Mouse (Mus musculus): ENCODE results near the gene Lrrc72. TPM values are rescaled to one million over a fixed set of nuclear protein-coding genes. Genes with fewer than 3 reads are reported as not detected.

Lrrc72 gene
- total RNA-seq, 2 experiments from 2014 or later, result not detected

DNA sequence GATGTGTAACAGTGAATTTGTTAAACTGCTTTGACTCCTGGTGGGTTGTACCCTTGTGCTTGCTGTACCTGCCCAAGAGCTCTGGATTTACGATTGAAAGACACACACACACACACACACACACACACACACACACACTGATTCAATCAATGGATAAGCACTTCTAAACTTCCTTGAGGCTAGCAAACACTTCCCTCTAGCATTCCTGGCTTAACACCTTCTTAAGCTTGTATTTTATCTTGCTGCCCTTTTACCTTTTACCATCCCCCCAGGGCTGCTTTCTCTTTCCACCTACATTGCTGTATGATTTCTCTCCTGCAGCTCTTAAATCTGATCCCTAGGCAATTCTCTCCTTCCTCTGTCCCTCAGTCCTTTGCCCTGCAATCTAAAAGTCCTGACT lies 87.9 kb downstream of the Lrrc72 start:
- DNase-seq (ENCODE audit: low spot score in 2 of 2), result no peak
- Histone ChIP-seq H3K4me3 (no peak overlapping the region), H3K27ac (no peak overlapping the region)
- TF ChIP-seq CTCF (conservative IDR thresholded peaks at IDR 0.05), result no peak

DNA sequence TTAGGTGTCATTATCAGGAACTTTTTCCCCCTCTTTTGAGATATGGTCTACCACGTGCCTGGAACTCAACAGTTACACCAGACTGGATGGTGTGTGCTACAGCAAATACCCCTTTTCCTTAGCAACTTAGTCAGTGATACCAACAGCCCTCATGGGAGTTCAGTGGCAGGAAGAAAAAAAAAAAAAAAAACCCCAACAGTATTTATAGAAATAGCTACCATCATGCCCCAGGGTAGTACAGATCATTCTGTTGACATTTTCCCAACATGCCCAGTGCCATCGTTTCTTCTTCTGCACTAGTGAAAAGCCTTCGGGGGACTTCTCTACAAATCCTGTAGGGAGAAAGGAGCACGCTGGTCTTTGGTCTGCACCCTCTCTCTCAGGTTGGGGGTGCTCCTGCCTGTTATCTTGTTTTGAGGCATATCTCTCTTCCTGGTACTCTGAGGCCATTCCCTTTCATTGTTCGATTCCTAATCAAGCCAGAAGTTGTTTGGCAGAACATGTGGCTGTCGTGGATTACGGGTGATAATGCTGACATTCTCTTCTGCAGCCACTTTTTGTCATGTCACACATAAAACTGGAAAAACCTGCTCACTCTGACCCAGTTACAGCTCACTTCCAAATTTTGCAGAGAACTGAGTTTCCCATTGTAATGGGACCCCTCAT lies 88.9 kb downstream of the Lrrc72 start:
- TF ChIP-seq CTCF (conservative IDR thresholded peaks at IDR 0.05), result no peak
- Histone ChIP-seq H3K27ac (no peak overlapping the region), H3K4me3 (no peak overlapping the region)
- no peak for DNase-seq (ENCODE audit: low spot score in 2 of 2)

Other genes starting within 250 kb of the Lrrc72 start
- gene Tspan13, start 210.9 kb downstream of the Lrrc72 start, total RNA-seq (2021), result 100 to 1,000 TPM; 261 to 264 TPM
- gene Ankmy2, start 96.3 kb downstream of the Lrrc72 start, total RNA-seq (2021), result 10 to 100 TPM; 55.5 to 60.2 TPM
- 10 to 100 TPM; 57.4 to 62.5 TPM for gene Bzw2, start 95.3 kb downstream of the Lrrc72 start, total RNA-seq (2021)
- gene Sostdc1, start 60.7 kb upstream of the Lrrc72 start, total RNA-seq (2021), result 1 to 10 TPM; 2.5 to 5.1 TPM
- 10 to 100 TPM; 13.2 to 13.3 TPM for gene Ispd, start 128.1 kb upstream of the Lrrc72 start, total RNA-seq (2021)
- gene D630036H23Rik, start 128.8 kb upstream of the Lrrc72 start, total RNA-seq (2021), result 1 to 10 TPM; 2.2 to 2.5 TPM

All from layer of hippocampus, adult 2 months (tissue).